Mouse (Mus musculus): ENCODE measurements at regions not wholly inside any gene's neighbourhood (a gene's known extent, or its start where the extent isn't known, plus 50 kb on each side); places are given as distances from the start of the nearest gene placed in this dataset.

GRCm38 (mm10) chr8:57230594-57230993, 90.2 kb upstream of the Hand2 start:
- H3K4me3 ChIP-seq (replicated peaks; ENCODE audit: low read length) = no peak overlapping the region
- TF ChIP-seq CTCF (conservative IDR thresholded peaks at IDR 0.05; ENCODE audit: low read length) = no peak
- TF ChIP-seq NANOG (IDR thresholded peaks at IDR 0.05; ENCODE audit: borderline replicate concordance, low read length) = no peak
- no peak for TF ChIP-seq POU5F1 (IDR thresholded peaks at IDR 0.05; ENCODE audit: borderline replicate concordance, low read length)
- no peaks in the 10 kb centered on the region for H3K4me1 ChIP-seq (replicated peaks; ENCODE audit: low read depth, low read length)
- no peaks in the 10 kb centered on the region for H3K36me3 ChIP-seq (ENCODE audit: insufficient read depth, low read length)
- H3K9me3 ChIP-seq (ENCODE audit: low read length) = peaks cover 5% of the 10 kb centered on the region; the same call in 1 of the 2 replicates
- H3K27me3 ChIP-seq (ENCODE audit: insufficient read depth, low read length) = no peaks in the 10 kb centered on the region

GRCm38 (mm10) chr8:57242301-57242700, 78.5 kb upstream of the Hand2 start:
- Histone ChIP-seq H3K36me3 (ENCODE audit: insufficient read depth, low read length) (no peaks in the 10 kb centered on the region), H3K27me3 (ENCODE audit: insufficient read depth, low read length) (no peaks in the 10 kb centered on the region), H3K4me1 (replicated peaks; ENCODE audit: low read depth, low read length) (no peaks in the 10 kb centered on the region), H3K9me3 (ENCODE audit: low read length) (no peaks in the 10 kb centered on the region), H3K4me3 (replicated peaks; ENCODE audit: low read length) (no peak overlapping the region)
- no peak for TF ChIP-seq NANOG (IDR thresholded peaks at IDR 0.05; ENCODE audit: borderline replicate concordance, low read length)
- TF ChIP-seq POU5F1 (IDR thresholded peaks at IDR 0.05; ENCODE audit: borderline replicate concordance, low read length) = no peak
- TF ChIP-seq CTCF (conservative IDR thresholded peaks at IDR 0.05; ENCODE audit: low read length) = no peak

- Histone ChIP-seq H3K4me3 (replicated peaks; ENCODE audit: low read length) (no peak overlapping the region), H3K36me3 (ENCODE audit: insufficient read depth, low read length) (no peaks in the 10 kb centered on the region), H3K4me1 (replicated peaks; ENCODE audit: low read depth, low read length) (no peaks in the 10 kb centered on the region), H3K27me3 (ENCODE audit: insufficient read depth, low read length) (no peaks in the 10 kb centered on the region), H3K9me3 (ENCODE audit: low read length) (no peaks in the 10 kb centered on the region)
- no peak for TF ChIP-seq POU5F1 (IDR thresholded peaks at IDR 0.05; ENCODE audit: borderline replicate concordance, low read length)
- TF ChIP-seq CTCF (conservative IDR thresholded peaks at IDR 0.05; ENCODE audit: low read length) = no peak
- no peak for TF ChIP-seq NANOG (IDR thresholded peaks at IDR 0.05; ENCODE audit: borderline replicate concordance, low read length)
Observed at GRCm38 (mm10) chr8:57249061-57249460, 71.7 kb upstream of the Hand2 start.

Measured in E14TG2a.4 (cell line).